Mouse (Mus musculus) frontal cortex, adult (tissue): ENCODE results near the gene Pou2f1.
"Not testable (repeated sequence)": the region's sequence is repeated elsewhere in the genome, so short reads cannot be mapped to it uniquely, and the experiment has no call there.

ENCODE experiments used
- ATAC-seq: cut with Nextera tagmentation; 2 replicates; pipeline ENCODE4 v1.9.2; 2017; ENCODE audit warnings: mild to moderate bottlenecking, moderate library complexity, mixed read lengths; ENCODE audit not compliant: low TSS enrichment

Gene Pou2f1

DNA sequence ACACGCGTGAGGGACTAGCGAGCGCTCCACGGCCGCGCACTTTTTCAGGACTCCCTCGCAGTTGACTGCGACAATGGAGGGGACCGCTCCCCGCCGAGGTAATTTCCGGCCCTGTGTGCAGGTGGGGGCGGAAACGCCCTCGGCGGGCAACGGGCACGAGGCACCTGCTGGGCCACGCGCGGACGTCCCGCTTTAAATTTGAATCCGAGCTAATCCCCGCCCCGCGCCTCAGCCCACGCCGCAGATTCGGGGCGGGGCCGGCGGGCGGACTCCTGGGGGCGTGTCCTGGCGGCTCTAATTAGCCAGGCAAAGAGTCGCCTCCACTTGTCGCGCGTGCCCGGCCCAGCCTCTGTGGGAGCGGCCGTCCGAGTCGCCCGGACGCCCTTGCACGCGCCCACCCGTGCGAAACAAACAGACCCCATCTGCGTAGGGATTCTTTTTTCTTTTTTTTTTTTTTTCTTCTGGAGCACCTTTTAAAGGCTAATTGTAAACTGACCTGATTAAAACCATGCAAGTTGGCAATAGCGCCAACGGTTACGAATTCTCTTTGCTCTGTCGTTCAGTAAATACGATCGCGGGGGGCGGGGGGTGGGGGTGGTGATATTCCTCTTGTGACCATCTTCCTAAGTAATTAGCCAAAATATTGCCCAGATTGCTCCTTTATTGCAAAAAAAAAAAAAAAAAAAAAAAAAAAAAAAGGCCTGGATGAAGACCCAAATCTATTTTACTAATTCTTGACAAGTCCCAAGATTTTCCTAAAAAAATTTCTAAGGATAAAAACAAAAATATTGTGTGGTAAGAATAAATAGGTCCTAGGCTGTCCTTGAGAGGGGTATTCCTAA is 924 bp upstream of the Pou2f1 start:
- peak; percentile 71 for ATAC-seq

DNA sequence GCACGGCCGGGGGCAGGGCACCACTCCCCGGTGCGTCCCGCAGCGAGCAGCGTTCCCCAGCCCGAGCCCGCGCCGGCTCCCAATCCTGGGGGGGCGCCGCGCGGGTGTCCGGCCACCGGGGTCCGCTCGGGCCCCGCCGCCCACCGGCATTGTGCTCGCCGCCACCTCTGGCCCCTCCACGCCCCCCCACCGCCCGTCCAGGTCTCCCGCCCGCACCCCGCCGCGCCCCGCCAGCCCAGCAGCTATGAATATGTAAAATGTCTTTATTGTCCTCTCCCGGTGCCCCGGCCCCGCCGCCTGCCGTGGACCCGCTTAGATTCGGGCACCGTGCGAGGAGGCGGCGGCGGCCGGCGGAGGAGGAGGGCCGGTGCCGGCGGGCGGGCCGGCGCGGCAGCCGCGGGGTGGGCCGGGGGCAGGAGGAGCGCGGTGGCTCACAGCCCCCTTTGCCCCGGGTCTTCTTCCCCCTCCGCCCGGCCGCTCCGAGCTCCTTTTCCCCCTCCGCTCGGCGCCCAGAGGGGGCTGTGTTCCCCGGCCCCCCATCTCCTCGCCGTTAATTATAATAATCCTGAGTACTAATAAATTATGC is 481 bp downstream of the Pou2f1 start:
- peak; percentile 10; the same call in 1 of the 2 replicates for ATAC-seq

DNA sequence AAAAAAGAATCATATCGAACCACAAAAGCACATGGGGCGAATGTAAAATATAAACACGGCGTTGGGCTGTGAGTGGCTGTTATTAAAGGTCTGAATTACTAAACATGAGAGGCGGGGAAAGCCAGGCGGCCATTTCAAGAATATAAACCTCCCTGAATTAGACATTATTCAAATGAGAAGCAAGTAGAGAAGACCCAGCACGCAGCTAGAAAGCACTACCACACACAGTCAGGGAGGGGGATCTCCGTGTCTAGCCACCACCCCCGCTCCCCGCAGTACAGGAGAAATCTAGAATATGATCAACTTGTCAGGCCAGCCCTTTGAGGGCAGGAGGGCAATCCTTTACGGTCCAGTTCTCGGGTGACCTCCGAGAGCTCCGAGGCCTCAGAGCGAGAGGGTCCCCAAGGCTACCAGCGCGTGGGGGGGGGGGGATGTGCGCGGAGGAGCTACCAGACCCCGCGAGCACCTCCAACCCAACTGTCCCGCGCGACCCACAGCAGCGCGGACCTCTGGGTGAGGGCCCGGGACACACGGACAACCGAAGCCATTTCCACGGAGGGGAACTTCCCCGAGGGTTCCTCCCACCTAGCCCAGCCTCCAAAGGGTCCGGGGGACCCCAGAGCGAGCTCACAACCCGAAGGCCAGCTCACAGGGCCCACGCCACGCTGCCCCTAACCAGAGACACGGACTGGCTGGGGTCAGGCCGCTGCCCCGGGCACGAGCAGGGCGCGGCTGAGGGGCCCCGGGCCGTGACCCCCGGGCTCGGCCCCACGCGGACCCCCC is 1.2 kb downstream of the Pou2f1 start:
- peak; percentile 20 for ATAC-seq

DNA sequence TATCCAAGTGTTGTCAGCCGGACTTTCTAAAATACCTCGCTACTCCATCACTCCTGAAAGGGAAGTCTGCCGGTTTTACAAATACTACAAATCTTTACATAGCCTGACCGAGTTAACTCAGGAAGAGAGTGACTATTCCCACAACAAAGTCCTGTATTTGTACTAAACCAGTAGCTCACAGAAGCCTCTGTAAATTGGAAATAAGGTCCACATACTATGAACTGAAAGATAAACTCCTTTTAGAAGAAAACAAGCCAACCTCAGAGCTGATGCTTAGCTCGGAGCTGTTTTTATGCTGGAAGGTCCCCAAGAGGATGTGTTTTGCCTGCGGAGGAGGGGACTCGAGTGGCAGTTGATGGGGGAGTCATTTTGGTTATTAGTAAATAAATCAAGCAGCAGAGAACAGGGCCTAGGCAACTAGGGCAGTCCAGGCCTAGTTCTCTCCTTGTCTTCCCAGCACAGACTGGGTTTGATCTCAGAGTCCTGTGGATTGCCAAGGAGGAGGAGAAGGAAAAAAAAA is 1.8 kb downstream of the Pou2f1 start:
- ATAC-seq, result 0 out of 2 replicates have a peak, but pooled peaks have one; percentile 8

DNA sequence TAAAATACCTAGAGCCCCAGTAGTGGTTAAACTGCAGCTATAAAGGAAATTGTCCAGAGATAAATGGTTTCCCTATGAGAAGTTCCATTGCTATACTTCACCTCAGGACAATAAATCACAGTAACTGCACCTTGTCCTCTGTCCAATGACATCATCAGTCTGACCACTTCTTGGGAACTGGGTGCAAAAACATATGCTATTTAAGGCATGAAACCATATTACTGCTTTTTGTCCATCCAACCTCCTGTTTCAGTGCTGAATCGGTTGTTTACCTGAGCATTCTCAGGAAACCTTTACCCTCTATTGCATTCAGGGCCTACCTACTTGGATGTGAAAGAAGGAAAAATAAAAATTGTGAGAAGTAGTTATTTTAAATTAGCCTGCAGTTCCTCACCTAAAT is 2.8 kb downstream of the Pou2f1 start:
- no peak for ATAC-seq

DNA sequence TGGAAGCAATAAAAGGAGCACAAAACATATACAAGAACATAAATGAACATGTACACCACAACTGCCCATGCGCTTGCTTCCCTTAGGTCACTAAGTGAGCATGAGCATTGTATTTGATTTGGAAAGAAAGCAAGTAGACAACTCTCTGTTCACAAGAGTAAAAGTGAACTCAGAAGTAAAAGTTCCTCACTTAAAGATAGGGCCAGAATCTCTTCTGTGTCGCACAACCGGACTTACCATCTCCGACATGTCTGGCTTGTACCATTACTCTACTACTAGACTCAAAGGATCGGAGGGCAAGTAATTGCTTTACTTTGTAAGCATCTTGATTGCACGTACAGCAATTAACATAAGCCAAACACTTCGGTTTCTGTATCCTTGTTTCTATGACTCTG is 6.8 kb downstream of the Pou2f1 start:
- no peak for ATAC-seq

DNA sequence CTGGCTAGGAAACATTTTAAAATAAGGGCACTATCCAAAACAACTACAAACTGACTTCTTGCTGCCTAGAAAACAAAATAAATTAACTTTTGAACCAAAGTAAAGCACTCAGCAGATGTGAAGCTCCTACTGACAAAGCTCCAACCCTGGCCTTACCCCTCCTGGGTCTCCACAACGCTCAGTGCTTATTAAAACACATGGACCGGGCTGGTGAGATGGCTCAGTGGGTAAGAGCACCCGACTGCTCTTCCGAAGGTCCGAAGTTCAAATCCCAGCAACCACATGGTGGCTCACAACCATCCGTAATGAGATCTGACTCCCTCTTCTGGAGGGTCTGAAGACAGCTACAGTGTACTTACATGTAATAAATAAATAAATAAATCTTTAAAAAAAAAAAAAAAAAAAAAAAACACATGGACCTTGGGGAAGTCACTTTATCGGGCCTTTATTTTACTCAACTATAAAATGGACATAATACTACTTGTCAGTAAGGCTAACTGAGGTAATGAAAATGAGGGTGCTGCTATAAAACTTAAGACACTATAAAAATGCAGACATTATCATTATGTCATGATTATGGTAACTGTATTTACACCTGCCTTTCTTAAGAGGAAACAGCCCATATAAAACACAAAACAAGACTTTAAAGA is 7.3 kb downstream of the Pou2f1 start:
- not testable (repeated sequence) for ATAC-seq

DNA sequence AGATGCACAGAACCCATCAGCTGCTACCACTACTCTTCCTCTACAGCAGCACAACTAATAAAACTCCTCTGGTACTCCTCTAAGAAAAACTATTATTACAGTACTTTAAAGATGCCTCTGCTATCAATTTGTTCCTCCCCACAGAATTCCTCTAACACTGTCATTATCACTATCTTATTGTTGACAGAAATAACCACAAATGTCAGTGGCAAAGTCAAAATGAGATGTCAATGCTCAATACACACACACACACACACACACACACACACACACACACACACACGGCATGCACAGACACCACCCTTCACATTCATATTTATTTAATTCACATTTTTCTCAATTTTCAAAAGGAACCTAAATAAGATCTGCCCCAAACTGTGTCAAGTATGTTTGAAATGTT is 8.2 kb downstream of the Pou2f1 start:
- ATAC-seq, result no peak

DNA sequence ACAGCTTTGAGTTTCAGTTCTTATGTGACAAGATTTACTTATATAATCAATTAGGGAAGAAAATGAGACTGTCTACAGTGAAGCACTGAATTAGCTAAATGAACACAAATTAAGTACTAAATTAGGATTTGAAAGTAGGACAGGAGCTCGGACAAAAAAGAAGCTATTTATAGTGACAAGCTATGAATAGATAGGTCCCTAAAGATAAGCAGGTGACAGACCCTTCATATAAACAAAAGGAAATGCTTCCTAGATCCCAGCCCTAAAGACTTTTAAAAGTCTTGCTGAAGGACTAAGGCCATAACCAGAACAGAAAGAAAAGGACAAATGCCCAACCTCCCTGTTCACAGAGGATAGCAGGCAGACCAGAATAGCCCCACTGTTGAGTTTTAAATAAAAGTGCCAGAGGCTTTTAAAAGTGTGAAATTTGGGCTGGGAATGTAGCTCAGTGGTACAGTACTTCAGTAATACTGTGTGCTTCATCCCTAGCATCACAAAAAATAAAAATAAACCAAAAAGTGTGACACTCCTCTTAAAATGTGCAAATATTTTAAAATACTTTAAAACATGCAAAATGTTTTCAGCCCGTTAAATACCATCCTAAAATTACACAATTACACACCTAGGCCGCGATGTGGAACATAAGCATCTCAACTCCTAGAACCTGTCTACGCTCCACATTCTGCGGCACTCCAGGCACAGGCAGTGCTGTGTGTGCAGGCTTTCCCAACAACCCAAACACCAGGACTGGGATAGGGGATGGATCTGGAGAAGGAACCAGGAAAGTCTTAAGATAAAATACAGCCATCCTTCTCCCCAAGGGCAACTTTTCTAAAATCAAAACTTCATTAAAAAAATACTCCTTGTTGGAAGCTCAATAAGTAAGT is 9.0 kb downstream of the Pou2f1 start:
- peak; percentile 86 for ATAC-seq

DNA sequence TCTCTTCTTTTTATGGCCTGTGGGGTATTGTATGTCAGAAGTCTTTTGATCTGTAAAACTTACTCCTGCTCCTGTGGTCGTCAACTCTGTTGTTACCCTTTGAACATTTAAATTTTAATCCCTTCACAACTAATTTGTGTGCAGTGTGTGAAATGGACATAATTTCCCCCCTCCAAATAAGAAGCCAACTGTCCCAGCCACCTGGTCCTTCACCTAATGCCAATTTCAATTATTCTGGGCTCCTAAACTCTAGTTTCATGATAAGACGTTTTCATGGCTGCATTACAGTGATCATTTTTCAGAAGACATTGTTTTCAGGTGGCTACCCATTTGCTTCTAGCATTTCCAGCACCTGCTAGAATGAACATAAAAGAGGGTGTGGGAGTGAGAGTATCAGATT is 13.9 kb downstream of the Pou2f1 start:
- no peak for ATAC-seq

DNA sequence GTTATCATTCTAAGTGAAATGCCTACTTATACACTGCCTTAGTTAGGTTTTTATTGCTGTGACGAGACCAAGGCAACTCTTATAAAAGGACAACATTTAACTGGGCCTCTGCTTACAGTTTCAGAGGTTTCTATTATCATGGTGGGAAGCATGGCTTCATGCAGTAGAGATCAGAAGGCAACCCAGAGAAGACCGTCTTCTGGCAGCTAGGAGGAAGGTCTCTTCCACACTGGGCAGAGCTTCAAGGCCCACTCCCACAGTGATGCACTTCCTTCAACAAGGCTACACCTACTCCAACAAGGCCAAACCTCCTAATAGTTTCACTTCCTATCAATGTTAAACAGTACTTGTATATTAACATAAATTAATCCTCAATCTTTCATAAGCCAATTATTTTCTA is 14.4 kb downstream of the Pou2f1 start:
- ATAC-seq, result no peak

DNA sequence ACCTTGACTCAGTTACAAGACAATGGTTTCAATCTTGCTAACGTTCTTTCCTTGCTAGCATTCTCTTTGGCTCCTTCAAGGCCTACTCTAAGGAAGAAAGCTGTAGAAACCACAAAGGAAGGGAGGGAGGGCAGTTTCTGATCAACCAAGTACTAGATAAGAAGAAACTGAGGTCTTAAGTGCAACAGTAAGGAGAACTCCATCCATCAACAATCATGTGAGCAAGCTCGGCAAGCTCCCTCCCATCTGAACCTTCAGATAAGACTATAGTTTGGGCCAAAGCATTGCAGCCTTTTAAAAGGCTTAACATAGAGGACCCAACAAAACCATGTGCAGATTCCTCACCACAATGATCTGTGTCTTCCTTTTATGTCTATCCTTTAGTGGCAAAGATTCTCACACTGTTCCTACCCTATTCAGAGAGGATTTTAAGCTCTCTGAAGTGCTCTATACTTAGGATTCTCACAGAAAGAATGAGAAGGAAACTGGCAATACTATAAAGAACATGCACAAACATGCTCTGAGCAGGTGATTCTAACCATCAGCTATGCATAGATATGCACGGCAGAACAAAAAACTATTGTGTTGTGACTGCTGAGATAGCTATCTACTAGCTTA is 16.6 kb downstream of the Pou2f1 start:
- no peak for ATAC-seq

DNA sequence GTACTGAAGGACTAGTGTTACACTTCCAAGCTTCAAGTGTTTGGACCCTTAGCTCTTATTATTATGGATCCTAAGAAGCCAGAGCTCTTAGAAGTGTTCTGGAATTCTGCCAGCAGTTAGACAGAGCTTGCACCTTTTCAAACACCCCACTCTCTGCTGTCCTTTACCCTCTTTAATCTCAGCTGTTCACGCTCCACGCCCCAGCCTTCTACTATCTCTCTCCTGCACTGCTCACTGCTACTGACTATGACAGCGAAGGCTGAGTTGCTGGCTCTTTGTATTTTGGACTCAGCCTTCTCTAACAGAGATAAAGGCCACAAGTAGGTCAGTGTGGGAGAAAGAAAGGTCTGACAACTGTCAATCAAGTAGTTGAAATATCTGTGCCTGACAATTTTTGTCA is 17.3 kb downstream of the Pou2f1 start:
- ATAC-seq, result no peak

DNA sequence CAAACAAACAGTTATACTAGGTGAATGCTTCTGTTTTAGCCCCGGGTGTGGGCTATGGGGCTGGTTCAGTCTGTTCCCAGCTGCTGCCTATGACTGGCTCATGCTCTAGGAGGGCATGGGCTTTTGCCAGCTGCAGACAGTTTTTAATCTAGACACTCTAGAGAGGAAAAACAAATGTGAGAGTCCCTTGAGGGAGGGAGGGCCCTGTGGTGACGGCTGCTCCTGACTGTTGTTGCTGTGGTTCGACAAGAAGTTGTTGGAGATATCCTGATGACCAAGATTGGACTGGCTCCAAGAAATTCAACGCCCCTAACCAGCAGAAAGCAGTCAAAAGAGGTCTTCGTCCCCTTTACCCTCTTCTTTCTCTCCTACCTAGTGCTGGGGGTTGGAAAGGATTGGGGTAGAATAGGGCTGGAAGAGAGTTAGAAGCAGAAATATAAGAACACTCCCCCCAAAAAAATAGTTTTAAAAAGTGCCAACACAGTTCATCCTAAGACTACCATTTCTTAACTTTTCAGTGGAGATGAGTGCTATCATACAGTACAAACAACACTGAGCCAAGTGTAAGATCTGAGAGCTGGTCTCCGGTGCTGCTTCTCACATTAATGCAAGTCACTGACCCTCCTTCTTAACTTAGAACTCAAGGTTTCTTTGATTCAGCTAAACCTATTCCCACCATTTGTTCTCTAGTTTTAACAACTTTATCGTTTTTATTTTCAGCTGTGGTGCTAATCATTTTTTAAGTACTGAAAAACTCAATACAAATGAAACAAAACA is 25.6 kb downstream of the Pou2f1 start:
- ATAC-seq, result 0 out of 2 replicates have a peak, but pooled peaks have one; percentile 9

DNA sequence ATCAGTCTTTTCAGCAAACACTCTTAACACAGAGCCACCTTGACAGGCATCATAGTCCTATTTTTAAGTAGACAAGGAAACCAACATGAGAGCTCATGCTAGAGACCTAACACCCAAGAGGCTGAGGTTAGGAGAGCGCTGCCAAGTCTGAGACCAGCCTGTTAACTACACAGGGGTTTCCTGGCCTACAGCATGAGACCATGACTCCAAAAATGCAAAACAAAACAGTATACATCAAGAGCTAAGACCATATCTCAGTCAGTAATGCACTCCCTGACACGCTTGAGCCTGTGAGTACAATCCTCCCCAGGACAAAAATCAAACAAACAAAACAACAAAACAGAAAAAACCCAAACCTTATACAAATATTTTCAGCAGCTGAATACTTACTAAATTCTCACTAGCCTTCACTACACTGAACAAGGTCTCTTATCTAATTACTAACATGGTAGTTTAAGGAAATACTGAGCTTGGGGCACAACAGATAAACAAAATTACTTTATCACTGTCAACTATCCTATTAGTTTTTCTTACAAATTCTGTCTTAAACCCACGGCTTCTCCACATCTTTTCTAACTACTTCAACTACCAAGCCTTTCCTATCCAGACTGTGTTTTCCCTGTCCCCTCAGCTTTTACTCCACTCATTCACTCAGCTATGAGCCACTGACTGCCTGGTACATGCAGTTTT is 33.3 kb downstream of the Pou2f1 start:
- no peak for ATAC-seq

DNA sequence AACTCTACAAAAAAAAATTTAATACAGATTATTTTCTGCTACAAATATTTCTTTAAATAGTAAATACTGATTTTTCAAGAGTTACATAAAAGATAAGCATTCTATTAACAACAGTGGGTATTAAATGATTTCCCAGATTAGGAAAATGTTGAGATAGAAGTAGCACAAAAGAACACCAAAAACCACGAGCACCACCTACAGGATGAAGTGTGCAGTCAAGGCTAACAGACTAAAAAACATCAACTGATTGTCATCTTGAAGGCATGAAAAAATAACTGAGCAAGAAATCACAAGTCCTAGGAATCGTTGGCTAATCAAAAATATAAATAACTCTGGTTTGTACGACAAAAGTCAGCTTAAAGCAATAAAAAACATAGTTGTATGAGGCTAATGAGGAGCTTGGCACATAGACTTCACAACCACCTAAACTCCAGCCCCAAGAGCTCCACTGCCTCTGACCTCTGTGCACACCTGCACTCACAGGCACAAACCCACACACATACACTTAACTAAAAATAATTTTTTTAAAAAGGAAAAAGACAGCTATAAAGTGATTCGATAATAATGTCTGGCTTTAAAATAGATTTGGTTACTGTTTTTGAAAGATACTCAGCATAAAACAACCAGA is 35.3 kb downstream of the Pou2f1 start:
- peak; percentile 86 for ATAC-seq

DNA sequence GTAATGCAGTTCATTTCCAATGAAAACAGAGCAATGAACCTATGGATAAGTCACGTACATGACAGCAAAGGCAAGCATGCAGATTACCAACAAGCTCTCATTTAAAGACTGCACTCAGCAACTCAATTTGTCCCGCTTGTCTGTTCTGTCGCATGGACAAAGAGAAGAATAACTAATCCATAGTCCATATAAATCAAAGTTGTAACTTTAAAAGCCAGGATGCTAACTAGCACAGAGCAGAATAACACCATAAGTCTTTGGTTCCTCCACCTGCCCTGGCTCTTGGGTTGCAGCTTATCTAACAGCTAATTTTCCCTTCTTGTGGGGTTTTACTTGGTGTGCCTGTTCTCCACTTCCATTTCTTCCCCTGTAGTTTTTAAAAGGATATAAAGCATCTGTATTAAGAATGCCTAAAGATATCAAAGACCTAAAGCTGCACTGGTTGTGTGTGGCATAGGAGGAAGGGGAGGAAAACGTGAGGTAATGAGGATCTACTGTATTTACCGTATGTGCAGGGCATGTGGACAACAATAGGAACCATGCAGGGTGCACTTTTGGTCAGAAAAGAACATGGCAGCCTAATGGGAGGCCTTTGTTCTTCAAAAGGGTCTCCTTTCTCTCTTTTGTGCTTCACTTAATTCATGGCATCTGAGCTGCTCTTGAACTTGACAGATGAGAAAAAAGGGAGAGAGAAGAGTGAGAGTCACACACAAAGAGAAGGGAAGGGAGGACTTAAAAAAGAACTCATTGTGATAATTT is 36.1 kb downstream of the Pou2f1 start:
- ATAC-seq, result no peak
